Mouse (Mus musculus) lung, embryonic 14.5 days (tissue): ENCODE measurements around the gene Mfn1. TPM values are rescaled to one million over a fixed set of nuclear protein-coding genes. Genes with fewer than 3 reads are reported as not detected.

Source experiments
- ATAC-seq: fragments of 200-750 bp; cut with Nextera tagmentation; 2 replicates; pipeline ENCODE4 v1.8.0; 2017; ENCODE audit warnings: mild to moderate bottlenecking, moderate TSS enrichment, moderate library complexity; ENCODE audit not compliant: insufficient read depth
- DNase-seq: peaks from one replicate; pipeline ENCODE4 v3.0.0-alpha.2; 2015
- H3K27ac ChIP-seq: fragments of 300-500 bp; sonication (generic); 2 replicates; pipeline ENCODE4 v1.5.1; 2014; ENCODE audit warnings: low read depth, mild to moderate bottlenecking, moderate library complexity
- H3K27me3 ChIP-seq: fragments of 300-500 bp; sonication (generic); 2 replicates; pipeline ENCODE4 v1.6.1; 2014; ENCODE audit warnings: low read length, control low read depth; ENCODE audit not compliant: insufficient read depth
- H3K36me3 ChIP-seq: fragments of 300-500 bp; sonication (generic); 2 replicates; pipeline ENCODE4 v1.6.1; 2014; ENCODE audit warnings: control low read depth; ENCODE audit not compliant: insufficient read depth
- H3K4me1 ChIP-seq: fragments of 300-500 bp; sonication (generic); 2 replicates; pipeline ENCODE4 v1.6.1; 2014; ENCODE audit warnings: antibody characterized with exemption, control low read depth; ENCODE audit not compliant: insufficient read depth
- H3K4me2 ChIP-seq: fragments of 300-500 bp; sonication (generic); 2 replicates; pipeline ENCODE4 v1.6.1; 2014; ENCODE audit warnings: mild to moderate bottlenecking
- H3K4me3 ChIP-seq: fragments of 300-500 bp; sonication (generic); 2 replicates; pipeline ENCODE4 v1.5.1; 2014; ENCODE audit warnings: low read depth, low read length
- H3K9ac ChIP-seq: fragments of 300-500 bp; sonication (generic); 2 replicates; pipeline ENCODE4 v1.6.1; 2014
- H3K9me3 ChIP-seq: fragments of 300-500 bp; sonication (generic); 2 replicates; pipeline ENCODE4 v1.6.1; 2016; ENCODE audit warnings: low read depth, low read length, control low read depth
- CTCF ChIP-seq: IDR thresholded peaks from 2 replicates; pipeline ENCODE4 v1.5.1; 2016; ENCODE audit warnings: antibody characterized with exemption, low read depth
- WGBS: fragments of 180-500 bp; shearing (Covaris S2); extraction: QIAGEN DNeasy Blood & Tissue Kit; methylation state at CpG from one replicate; pipeline ENCODE4 v1.1.7; 2014; 5-methylcytosine and 5-hydroxymethylcytosine counted together
- polyA plus RNA-seq: library from polyadenylated mRNA; unstranded; fragments of >200 nt; fragmentation: Nextera tagmentation; extraction: Ambion mirVana; gene quantifications from 2 replicates; pipeline ENCODE4 v1.2.1, GENCODE M21; 2014

Gene Mfn1
- polyA plus RNA-seq, 1 experiment from 2014 or later: 33.0 TPM

DNA sequence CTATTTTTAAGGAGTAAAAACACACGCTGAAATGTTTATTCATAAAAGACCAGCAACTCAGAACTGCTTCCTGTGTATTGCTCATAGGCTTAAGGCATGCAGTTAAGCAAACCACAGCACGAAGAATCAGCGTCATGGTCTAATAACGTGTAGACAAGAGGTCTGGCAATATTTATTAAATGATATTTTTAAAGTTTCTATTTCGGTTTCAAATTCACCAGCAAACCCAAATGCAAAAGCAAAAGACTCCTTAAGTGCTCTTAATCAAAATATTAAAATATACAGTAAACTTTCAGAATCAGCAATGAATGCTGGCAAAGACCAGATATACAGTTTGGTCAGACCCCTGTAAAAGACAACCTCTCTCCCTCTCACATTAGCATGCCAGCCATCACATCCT, 86.1 kb downstream of the Mfn1 start:
- H3K27ac ChIP-seq: no peak overlapping the region
- peak overlapping the region; percentile 65 for H3K4me2 ChIP-seq
- H3K9me3 ChIP-seq: no peaks in the 10 kb centered on the region
- DNase-seq (peak; percentile 55), ATAC-seq (no peak)
- H3K9ac ChIP-seq: peak overlapping the region; percentile 65
- H3K4me1 ChIP-seq: no peaks in the 10 kb centered on the region
- H3K4me3 ChIP-seq: peak overlapping the region; percentile 68
- WGBS: 33% methylated on average over 5 of the region's 5 CpGs
- H3K36me3 ChIP-seq: no peaks in the 10 kb centered on the region
- peaks cover 5% of the 10 kb centered on the region; the same call in 1 of the 2 replicates for H3K27me3 ChIP-seq
- no peak for TF ChIP-seq CTCF

DNA sequence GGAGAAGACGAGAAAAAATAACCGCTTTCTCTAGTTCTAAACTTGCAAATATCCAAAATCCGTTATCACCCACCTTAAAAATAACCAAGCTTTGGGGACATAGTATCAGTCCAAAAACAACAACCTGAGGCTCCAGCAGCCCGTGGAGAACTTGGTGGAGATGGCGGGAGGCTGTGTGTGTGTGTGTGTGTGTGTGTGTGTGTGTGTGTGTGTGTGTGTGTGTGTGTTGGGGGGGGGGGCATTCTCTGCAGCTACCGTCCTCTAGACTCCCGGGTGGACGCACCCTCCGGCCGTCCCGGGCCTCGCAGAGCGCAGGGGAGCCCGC, 86.7 kb downstream of the Mfn1 start:
- 9% methylated on average over 8 of the region's 14 CpGs for WGBS
- DNase-seq: no peak
- H3K27ac ChIP-seq: peak overlapping the region; percentile 54; the same call in 1 of the 2 replicates
- H3K27me3 ChIP-seq: peaks cover 5% of the 10 kb centered on the region; the same call in 1 of the 2 replicates
- H3K9ac ChIP-seq: peak overlapping the region; percentile 65
- no peaks in the 10 kb centered on the region for H3K9me3 ChIP-seq
- H3K4me3 ChIP-seq: peak overlapping the region; percentile 68
- H3K4me1 ChIP-seq: no peaks in the 10 kb centered on the region
- peak overlapping the region; percentile 65 for H3K4me2 ChIP-seq
- no peak for TF ChIP-seq CTCF
- ATAC-seq: no peak
- H3K36me3 ChIP-seq: no peaks in the 10 kb centered on the region

DNA sequence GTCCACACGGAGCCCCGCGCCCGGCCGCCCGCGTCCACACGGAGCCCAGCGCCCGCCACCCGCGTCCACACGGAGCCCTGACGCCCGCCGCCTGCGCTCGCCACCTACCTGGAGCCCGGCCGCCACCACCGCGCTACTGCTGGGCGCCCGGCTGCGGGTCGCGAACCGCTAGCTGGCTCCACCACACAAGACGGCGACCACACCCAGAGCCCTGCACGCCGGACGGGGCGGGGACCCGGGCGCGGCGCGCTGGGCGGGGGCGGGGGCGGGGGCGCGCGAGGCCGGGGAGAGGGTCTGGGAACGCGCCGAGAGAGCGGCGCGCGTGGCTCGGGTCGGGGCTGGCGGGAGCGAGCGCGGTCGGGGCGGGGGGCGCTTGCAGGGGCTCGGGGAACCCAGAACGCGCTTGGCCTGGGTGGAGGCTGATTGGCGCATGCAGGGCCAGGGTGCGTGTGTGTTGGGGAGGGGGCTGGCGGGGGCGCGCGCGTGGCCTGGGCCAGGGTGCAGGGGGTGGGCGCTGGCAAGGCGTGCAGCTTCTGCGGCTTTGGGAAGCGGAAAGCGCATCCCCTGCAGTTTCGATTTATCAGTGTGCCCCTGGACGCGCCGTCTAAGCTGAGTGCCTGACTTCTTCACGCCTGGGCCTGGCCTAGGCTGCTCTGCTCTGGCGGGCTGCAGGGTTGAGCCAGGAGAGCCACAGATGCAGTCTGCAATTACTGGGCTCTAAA, 87.2 kb downstream of the Mfn1 start, which contains the start of gene Gnb4:
Gene Gnb4, minus strand, starts transcription at position 255 of the 722 bp plus-strand sequence.
- Histone ChIP-seq H3K4me2 (peak within 1 kb of the TSS; percentile 65), H3K36me3 (no peaks in the 10 kb centered on the region), H3K4me3 (peak within 1 kb of the TSS; percentile 68), H3K27ac (peak within 1 kb of the TSS; percentile 70; the same call in 1 of the 2 replicates), H3K4me1 (no peaks in the 10 kb centered on the region), H3K27me3 (peaks cover 5% of the 10 kb centered on the region; the same call in 1 of the 2 replicates), H3K9ac (peak within 1 kb of the TSS; percentile 65), H3K9me3 (no peaks in the 10 kb centered on the region)
- 2% methylated on average over 78 of the region's 83 CpGs for WGBS
- no peak for TF ChIP-seq CTCF
- ATAC-seq (peak; percentile 89), DNase-seq (peak; percentile 76)

DNA sequence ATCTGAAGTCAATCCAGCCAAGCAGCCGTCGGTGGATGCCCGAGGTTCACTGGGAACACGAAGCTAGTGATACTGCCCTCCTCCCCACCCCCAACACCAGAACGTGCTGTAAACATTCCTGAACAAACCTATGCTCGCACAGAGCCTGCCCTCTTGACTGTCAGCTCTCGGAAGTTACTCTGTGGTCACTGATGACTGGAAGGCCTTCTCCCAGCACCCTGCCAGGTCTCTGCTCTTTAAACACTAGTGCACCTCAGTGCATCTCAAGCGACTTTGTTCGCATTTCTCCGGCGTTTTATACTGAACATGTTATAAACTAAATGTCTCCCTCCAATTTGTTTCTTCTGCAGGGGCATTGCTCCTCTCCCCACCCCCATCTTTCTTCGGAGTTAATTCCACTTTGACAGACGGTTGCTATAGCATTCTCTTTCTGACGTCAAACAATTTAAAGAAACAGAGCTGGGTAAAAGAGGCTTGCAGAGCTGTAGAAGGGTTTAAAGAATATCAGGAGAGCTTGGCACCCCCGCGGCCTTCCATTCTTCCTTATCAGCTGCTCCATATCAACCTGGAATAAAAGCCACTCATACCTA, 87.9 kb downstream of the Mfn1 start:
- 11% methylated on average over 16 of the region's 16 CpGs for WGBS
- H3K27ac ChIP-seq: peak overlapping the region; percentile 70; the same call in 1 of the 2 replicates
- peak; percentile 53 for ATAC-seq

DNA sequence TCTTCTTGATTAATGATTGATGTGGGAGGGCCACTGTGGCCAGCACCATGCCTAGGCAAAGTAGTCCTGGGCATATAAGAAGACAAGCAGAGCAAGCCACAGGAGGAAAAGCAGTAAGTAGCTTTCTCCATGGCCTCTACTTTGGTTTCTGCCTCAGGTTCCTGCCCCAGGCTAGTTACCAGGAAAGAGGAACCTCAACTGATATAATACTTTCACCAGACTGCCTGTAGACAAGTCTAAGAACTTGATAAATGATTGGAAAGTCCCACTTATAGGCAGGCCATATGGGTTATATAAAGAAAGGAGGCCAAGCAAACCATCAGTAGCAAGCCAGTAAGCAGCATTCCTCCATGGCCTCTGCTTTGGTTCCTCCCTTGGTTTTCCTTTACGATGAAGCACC, 92.4 kb downstream of the Mfn1 start:
- Histone ChIP-seq H3K36me3 (no peaks in the 10 kb centered on the region), H3K9me3 (no peaks in the 10 kb centered on the region), H3K4me2 (no peak overlapping the region), H3K4me1 (no peaks in the 10 kb centered on the region), H3K27ac (no peak overlapping the region), H3K27me3 (peaks cover 5% of the 10 kb centered on the region; the same call in 1 of the 2 replicates), H3K9ac (no peak overlapping the region), H3K4me3 (no peak overlapping the region)
- DNase-seq: no peak
- no peak for TF ChIP-seq CTCF
- no peak for ATAC-seq
- 88% methylated on average over 1 of the region's 1 CpGs for WGBS

More for the DNA sequence above, 87.9 kb downstream of the Mfn1 start:
- Histone ChIP-seq H3K9me3 (no peaks in the 10 kb centered on the region), H3K27me3 (peaks cover 5% of the 10 kb centered on the region; the same call in 1 of the 2 replicates), H3K36me3 (no peaks in the 10 kb centered on the region), H3K4me3 (peak overlapping the region; percentile 68), H3K4me2 (peak overlapping the region; percentile 65), H3K4me1 (no peaks in the 10 kb centered on the region), H3K9ac (peak overlapping the region; percentile 65)
- peak; percentile 58 for DNase-seq
- no peak for TF ChIP-seq CTCF

DNA sequence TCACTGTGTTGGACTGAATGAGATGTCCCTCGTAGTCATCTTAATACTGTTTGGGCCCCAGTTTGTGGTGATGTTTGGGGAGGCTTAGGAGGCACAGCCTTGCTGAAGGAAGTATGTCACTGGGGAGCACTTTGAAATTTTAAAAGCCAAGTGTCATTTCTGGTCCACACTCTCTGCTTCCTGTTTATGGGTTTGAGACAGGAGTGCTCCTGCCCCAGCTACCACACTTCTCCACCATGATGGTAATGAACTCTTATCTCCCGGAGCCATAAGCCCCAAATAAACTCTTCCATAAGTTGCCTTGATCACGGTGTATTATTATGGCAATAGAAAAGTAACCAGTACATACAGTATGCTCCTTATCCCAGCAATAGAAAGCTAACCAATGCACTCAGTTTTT, 92.8 kb downstream of the Mfn1 start:
- Histone ChIP-seq H3K4me3 (no peak overlapping the region), H3K4me2 (no peak overlapping the region), H3K9ac (no peak overlapping the region), H3K9me3 (no peaks in the 10 kb centered on the region), H3K27ac (no peak overlapping the region), H3K27me3 (peaks cover 5% of the 10 kb centered on the region; the same call in 1 of the 2 replicates), H3K4me1 (no peaks in the 10 kb centered on the region), H3K36me3 (no peaks in the 10 kb centered on the region)
- no peak for TF ChIP-seq CTCF
- 80% methylated on average over 3 of the region's 3 CpGs for WGBS
- no peak for DNase-seq
- no peak for ATAC-seq

DNA sequence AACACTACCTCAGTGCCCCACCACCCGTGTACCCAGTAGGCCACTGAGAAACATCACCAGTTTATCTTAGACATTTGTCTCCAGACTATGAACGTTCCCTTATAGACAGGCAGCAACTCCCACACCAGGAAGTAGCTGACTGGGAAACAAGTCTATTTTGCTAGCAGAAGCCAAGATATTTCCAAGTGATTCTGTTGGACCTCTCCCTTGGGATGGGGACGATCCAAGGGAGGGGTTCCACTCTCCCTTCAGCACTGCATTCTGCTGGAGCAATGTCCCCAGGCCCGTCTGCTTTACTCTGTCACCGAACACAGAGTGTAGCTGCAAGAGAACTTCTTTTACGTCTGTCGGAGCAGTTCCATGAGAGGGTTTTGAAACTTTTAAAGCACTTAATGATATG, 98.9 kb downstream of the Mfn1 start:
- DNase-seq (no peak), ATAC-seq (no peak)
- no peak overlapping the region for H3K27ac ChIP-seq
- WGBS: 78% methylated on average over 7 of the region's 7 CpGs
- H3K9ac ChIP-seq: no peak overlapping the region
- TF ChIP-seq CTCF: no peak
- no peaks in the 10 kb centered on the region for H3K4me1 ChIP-seq
- H3K9me3 ChIP-seq: no peaks in the 10 kb centered on the region
- H3K4me2 ChIP-seq: no peak overlapping the region
- H3K27me3 ChIP-seq: no peaks in the 10 kb centered on the region
- no peak overlapping the region for H3K4me3 ChIP-seq
- no peaks in the 10 kb centered on the region for H3K36me3 ChIP-seq

Other genes with a start within 250 kb of the Mfn1 start
- gene Zmat3, start 163.5 kb upstream of the Mfn1 start, polyA plus RNA-seq: 4.9 and 5.2 TPM in 2 replicates
- gene Pik3ca, start 131.8 kb upstream of the Mfn1 start, polyA plus RNA-seq: 17.3 and 17.6 TPM in 2 replicates
- 0.21 TPM in 1 of 2 replicates, not detected in the other for gene Kcnmb3, start 37.2 kb upstream of the Mfn1 start, polyA plus RNA-seq
- 43.0 and 47.0 TPM in 2 replicates for gene Zfp639, start 19.2 kb upstream of the Mfn1 start, polyA plus RNA-seq
- gene Gnb4, start 87.1 kb downstream of the Mfn1 start, polyA plus RNA-seq: 71.0 and 71.4 TPM in 2 replicates
- gene Actl6a, start 176.8 kb downstream of the Mfn1 start, polyA plus RNA-seq: 196 and 199 TPM in 2 replicates
- gene Ndufb5, start 207.5 kb downstream of the Mfn1 start, polyA plus RNA-seq: 304 TPM in 2 replicates
- 35.8 and 38.1 TPM in 2 replicates for gene Mrpl47, start 208.1 kb downstream of the Mfn1 start, polyA plus RNA-seq